Mouse (Mus musculus) midbrain, embryonic 16.5 days (tissue): ENCODE results near the gene Prph2. TPM values are rescaled to one million over a fixed set of nuclear protein-coding genes. Genes with fewer than 3 reads are reported as not detected.

Experiments
- ATAC-seq: fragments of 200-750 bp; cut with Nextera tagmentation; 2 replicates; pipeline ENCODE4 v1.8.0; 2017; ENCODE audit warnings: moderate TSS enrichment
- H3K27ac ChIP-seq: fragments of 300-500 bp; sonication (generic); 2 replicates; pipeline ENCODE4 v1.5.1; 2014; ENCODE audit warnings: mild to moderate bottlenecking, low read length, mixed read lengths
- H3K27me3 ChIP-seq: fragments of 300-500 bp; sonication (generic); 2 replicates; pipeline ENCODE4 v1.6.1; 2014; ENCODE audit warnings: low read depth, low read length, mixed read lengths; ENCODE audit not compliant: control insufficient read depth, insufficient read depth
- H3K36me3 ChIP-seq: fragments of 300-500 bp; sonication (generic); 2 replicates; pipeline ENCODE4 v1.6.1; 2014; ENCODE audit warnings: mild to moderate bottlenecking, low read length, moderate library complexity, mixed read lengths; ENCODE audit not compliant: control insufficient read depth, insufficient read depth
- H3K4me1 ChIP-seq: fragments of 300-500 bp; sonication (generic); 2 replicates; pipeline ENCODE4 v1.6.1; 2014; ENCODE audit warnings: mild to moderate bottlenecking, low read length, mixed read lengths; ENCODE audit not compliant: control insufficient read depth, insufficient read depth
- H3K4me2 ChIP-seq: fragments of 300-500 bp; sonication (generic); 2 replicates; pipeline ENCODE4 v1.6.1; 2014; ENCODE audit warnings: mild to moderate bottlenecking, low read length, mixed read lengths
- H3K4me3 ChIP-seq: fragments of 300-500 bp; sonication (generic); 2 replicates; pipeline ENCODE4 v1.5.1; 2014; ENCODE audit warnings: low read depth, mild to moderate bottlenecking, low read length, moderate library complexity, mixed read lengths
- H3K9ac ChIP-seq: fragments of 300-500 bp; sonication (generic); 2 replicates; pipeline ENCODE4 v1.6.1; 2014; ENCODE audit warnings: low read depth, low read length, mixed read lengths
- H3K9me3 ChIP-seq: fragments of 300-500 bp; sonication (generic); replicated peaks from 2 replicates; pipeline ENCODE4 v1.6.1; 2014; ENCODE audit warnings: mild to moderate bottlenecking, low read length, mixed read lengths; ENCODE audit not compliant: control insufficient read depth, poor library complexity, severe bottlenecking
- WGBS: fragments of 180-500 bp; shearing (Covaris S2); extraction: QIAGEN DNeasy Blood & Tissue Kit; methylation state at CpG from one replicate; pipeline ENCODE4 v1.1.7; 2014; 5-methylcytosine and 5-hydroxymethylcytosine counted together
- polyA plus RNA-seq: library from polyadenylated mRNA; unstranded; fragments of >200 nt; fragmentation: Nextera tagmentation; extraction: Ambion mirVana; gene quantifications from 2 replicates; pipeline ENCODE4 v1.2.1, GENCODE M21; 2015

Prph2 gene
- polyA plus RNA-seq, 1 experiment from 2014 or later, result not detected

DNA sequence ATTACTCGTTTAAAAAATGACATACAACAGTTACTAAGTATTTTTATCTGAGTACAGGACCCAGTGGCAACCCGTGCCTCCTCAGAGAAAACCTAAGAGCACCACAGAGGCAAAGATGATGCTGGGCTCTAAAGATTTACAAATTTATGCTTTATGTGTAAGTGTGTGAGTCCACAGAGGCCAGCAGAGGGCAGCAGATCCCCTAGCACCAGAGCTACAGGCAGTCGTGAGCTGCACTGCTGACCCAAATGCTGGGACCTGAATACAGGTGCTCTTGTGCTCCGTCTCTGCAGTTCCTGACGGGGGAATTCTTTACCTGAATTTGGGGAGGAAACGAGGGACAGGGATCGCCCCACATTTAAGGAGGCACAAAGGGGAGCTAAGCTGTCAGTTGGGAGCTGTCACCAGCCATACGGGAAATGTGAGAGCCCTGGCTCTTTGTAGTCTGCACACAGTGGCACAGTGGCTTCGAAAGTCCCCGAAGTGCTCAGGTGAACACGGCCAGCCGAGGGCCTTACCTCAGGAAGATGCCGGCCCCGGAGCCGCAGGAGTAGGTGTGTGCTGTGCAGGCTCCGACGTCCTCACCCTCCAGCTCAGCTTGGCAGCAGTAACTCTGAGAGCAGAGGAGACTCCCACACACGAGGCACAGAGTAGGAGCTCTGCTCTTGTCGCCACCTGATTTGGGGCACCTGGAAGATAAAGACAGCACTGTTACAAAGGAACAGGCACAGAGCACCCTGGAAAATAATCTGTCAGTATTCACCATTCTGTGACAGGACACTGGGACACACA is 23.5 kb downstream of the Prph2 start:
- WGBS, result 85% methylated on average over 19 of the region's 19 CpGs
- no peak for ATAC-seq
- Histone ChIP-seq H3K4me1 (no peaks in the 10 kb centered on the region), H3K9ac (no peak overlapping the region), H3K9me3 (no peaks in the 10 kb centered on the region), H3K4me2 (no peak overlapping the region), H3K27me3 (no peaks in the 10 kb centered on the region), H3K4me3 (no peak overlapping the region), H3K27ac (no peak overlapping the region), H3K36me3 (peaks cover 69% of the 10 kb centered on the region)

DNA sequence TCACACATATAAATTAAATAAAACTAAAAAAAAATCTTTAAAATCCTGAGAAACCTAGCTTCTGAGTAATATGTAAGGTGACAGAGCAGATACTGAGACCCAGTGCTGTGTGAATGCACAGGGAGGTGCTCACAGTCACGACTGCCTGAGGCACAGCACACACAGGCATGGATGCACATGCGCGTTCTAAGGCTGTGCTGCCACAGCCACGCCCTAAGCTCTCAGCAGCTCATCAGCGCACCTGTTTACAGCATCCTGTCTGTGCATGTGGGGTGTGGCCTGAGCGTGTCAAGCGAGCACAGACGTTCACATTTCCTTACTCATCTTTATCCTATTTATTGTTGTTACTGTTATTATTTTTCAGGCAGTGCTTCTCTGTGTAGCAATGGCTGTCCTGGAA is 30.2 kb downstream of the Prph2 start:
- Histone ChIP-seq H3K36me3 (peaks cover 64% of the 10 kb centered on the region), H3K4me1 (no peaks in the 10 kb centered on the region), H3K27me3 (no peaks in the 10 kb centered on the region), H3K4me2 (no peak overlapping the region), H3K9me3 (no peaks in the 10 kb centered on the region), H3K27ac (no peak overlapping the region), H3K4me3 (no peak overlapping the region), H3K9ac (no peak overlapping the region)
- no peak for ATAC-seq
- WGBS, result 94% methylated on average over 8 of the region's 8 CpGs

GRCm38 (mm10) chr17:46942421-46942820 is 32.2 kb downstream of the Prph2 start:
- no peaks in the 10 kb centered on the region for H3K27me3 ChIP-seq
- no peaks in the 10 kb centered on the region for H3K4me1 ChIP-seq
- 97% methylated on average over 9 of the region's 9 CpGs for WGBS
- no peaks in the 10 kb centered on the region for H3K9me3 ChIP-seq
- H3K9ac ChIP-seq, result no peak overlapping the region
- no peak for ATAC-seq
- H3K4me3 ChIP-seq, result no peak overlapping the region
- no peak overlapping the region for H3K4me2 ChIP-seq
- no peak overlapping the region for H3K27ac ChIP-seq
- H3K36me3 ChIP-seq, result peaks cover 66% of the 10 kb centered on the region

DNA sequence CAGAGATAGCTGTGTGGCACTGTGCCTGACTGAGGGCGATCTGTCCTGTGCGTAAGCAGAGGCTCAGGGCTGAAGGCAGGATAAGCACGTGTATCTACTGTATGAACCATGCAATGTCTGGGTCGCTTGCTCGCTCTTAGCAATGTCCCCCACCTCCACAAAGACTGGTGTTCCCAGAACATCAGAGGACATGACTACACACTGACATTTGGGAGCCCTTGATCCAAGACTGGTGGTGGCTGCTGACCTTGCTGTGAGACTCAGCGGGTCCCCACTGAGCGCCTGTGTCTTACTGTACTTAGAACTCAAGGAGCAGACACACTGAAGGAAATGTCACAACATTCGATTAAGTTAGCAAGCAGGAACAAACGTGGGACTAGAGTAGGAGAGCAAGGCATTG is 36.0 kb downstream of the Prph2 start:
- Histone ChIP-seq H3K27ac (no peak overlapping the region), H3K4me1 (no peaks in the 10 kb centered on the region), H3K27me3 (no peaks in the 10 kb centered on the region), H3K4me2 (no peak overlapping the region), H3K4me3 (no peak overlapping the region), H3K36me3 (peaks cover 47% of the 10 kb centered on the region), H3K9me3 (no peaks in the 10 kb centered on the region), H3K9ac (no peak overlapping the region)
- no peak for ATAC-seq
- WGBS, result 96% methylated on average over 9 of the region's 9 CpGs

GRCm38 (mm10) chr17:46958045-46958444 is 47.8 kb downstream of the Prph2 start:
- no peaks in the 10 kb centered on the region for H3K27me3 ChIP-seq
- H3K9ac ChIP-seq, result no peak overlapping the region
- no peaks in the 10 kb centered on the region for H3K9me3 ChIP-seq
- ATAC-seq, result no peak
- H3K4me3 ChIP-seq, result no peak overlapping the region
- WGBS, result 91% methylated on average over 2 of the region's 2 CpGs
- H3K27ac ChIP-seq, result no peak overlapping the region
- peaks cover 71% of the 10 kb centered on the region for H3K36me3 ChIP-seq
- no peak overlapping the region for H3K4me2 ChIP-seq
- no peaks in the 10 kb centered on the region for H3K4me1 ChIP-seq

GRCm38 (mm10) chr17:46960216-46960615 is 50.0 kb downstream of the Prph2 start:
- no peaks in the 10 kb centered on the region for H3K4me1 ChIP-seq
- no peaks in the 10 kb centered on the region for H3K27me3 ChIP-seq
- no peak overlapping the region for H3K4me3 ChIP-seq
- no peak overlapping the region for H3K9ac ChIP-seq
- no peak overlapping the region for H3K4me2 ChIP-seq
- ATAC-seq, result no peak
- H3K9me3 ChIP-seq, result no peaks in the 10 kb centered on the region
- peaks cover 66% of the 10 kb centered on the region for H3K36me3 ChIP-seq
- 94% methylated on average over 10 of the region's 10 CpGs for WGBS
- no peak overlapping the region for H3K27ac ChIP-seq

- H3K27me3 ChIP-seq, result no peaks in the 10 kb centered on the region
- peaks cover 64% of the 10 kb centered on the region for H3K36me3 ChIP-seq
- ATAC-seq, result no peak
- no peak overlapping the region for H3K4me2 ChIP-seq
- H3K4me3 ChIP-seq, result no peak overlapping the region
- H3K27ac ChIP-seq, result no peak overlapping the region
- H3K9ac ChIP-seq, result no peak overlapping the region
- no peaks in the 10 kb centered on the region for H3K4me1 ChIP-seq
- 86% methylated on average over 3 of the region's 3 CpGs for WGBS
- H3K9me3 ChIP-seq, result no peaks in the 10 kb centered on the region
These were observed 51.9 kb downstream of the Prph2 start for GRCm38 (mm10) chr17:46962153-46962552.

GRCm38 (mm10) chr17:46963186-46963585 is 52.9 kb downstream of the Prph2 start:
- no peak overlapping the region for H3K9ac ChIP-seq
- no peaks in the 10 kb centered on the region for H3K9me3 ChIP-seq
- peaks cover 60% of the 10 kb centered on the region for H3K36me3 ChIP-seq
- WGBS, result 94% methylated on average over 13 of the region's 13 CpGs
- no peaks in the 10 kb centered on the region for H3K4me1 ChIP-seq
- no peak overlapping the region for H3K4me3 ChIP-seq
- H3K27ac ChIP-seq, result no peak overlapping the region
- ATAC-seq, result no peak
- no peaks in the 10 kb centered on the region for H3K27me3 ChIP-seq
- no peak overlapping the region for H3K4me2 ChIP-seq

DNA sequence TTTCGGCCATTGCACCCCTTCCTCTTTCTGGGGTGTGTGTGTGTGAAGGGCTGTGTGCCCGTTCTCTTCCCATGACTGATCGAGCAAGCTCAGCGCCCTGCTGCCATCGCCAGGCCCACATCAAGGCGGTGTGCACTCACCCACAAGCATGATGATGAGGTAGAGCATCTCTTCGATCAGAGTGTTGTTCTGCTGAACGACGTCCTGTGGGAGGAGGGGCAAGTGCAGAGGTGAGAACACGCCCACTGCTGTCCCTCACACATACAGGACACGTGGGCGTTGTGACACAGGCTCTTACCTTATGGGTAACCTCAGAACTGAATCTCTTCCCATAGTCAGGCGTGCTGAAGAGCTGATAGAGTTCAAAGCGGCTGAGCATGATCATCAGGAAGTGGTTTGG is 56.6 kb downstream of the Prph2 start:
- H3K9me3 ChIP-seq, result no peaks in the 10 kb centered on the region
- no peak overlapping the region for H3K4me2 ChIP-seq
- no peak for ATAC-seq
- no peaks in the 10 kb centered on the region for H3K4me1 ChIP-seq
- H3K27me3 ChIP-seq, result no peaks in the 10 kb centered on the region
- no peak overlapping the region for H3K9ac ChIP-seq
- no peak overlapping the region for H3K4me3 ChIP-seq
- WGBS, result 93% methylated on average over 14 of the region's 14 CpGs
- H3K36me3 ChIP-seq, result peaks cover 63% of the 10 kb centered on the region
- H3K27ac ChIP-seq, result no peak overlapping the region
